Mouse (Mus musculus) embryonic facial prominence, embryonic 13.5 days (tissue): ENCODE data around the gene Ttc39d. TPM values are rescaled to one million over a fixed set of nuclear protein-coding genes. Genes with fewer than 3 reads are reported as not detected.
"Not testable (repeated sequence)": the region's sequence is repeated elsewhere in the genome, so short reads cannot be mapped to it uniquely, and the experiment has no call there.

ENCODE experiments used
- ATAC-seq: fragments of 200-750 bp; cut with Nextera tagmentation; 2 replicates; pipeline ENCODE4 v1.8.0; 2017; ENCODE audit warnings: low read depth; ENCODE audit not compliant: insufficient number of reproducible peaks, insufficient read depth, low FRiP score, low TSS enrichment
- H3K27ac ChIP-seq: fragments of 300-500 bp; sonication (generic); 2 replicates; pipeline ENCODE4 v1.5.1; 2015; ENCODE audit warnings: moderate library complexity, mild to moderate bottlenecking, inconsistent platforms
- H3K27me3 ChIP-seq: fragments of 300-500 bp; sonication (generic); 2 replicates; pipeline ENCODE4 v1.6.1; 2015; ENCODE audit warnings: mild to moderate bottlenecking, inconsistent platforms
- H3K36me3 ChIP-seq: fragments of 300-500 bp; sonication (generic); 2 replicates; pipeline ENCODE4 v1.6.1; 2015; ENCODE audit warnings: mild to moderate bottlenecking, inconsistent platforms
- H3K4me1 ChIP-seq: fragments of 300-500 bp; sonication (generic); 2 replicates; pipeline ENCODE4 v1.6.1; 2015; ENCODE audit warnings: inconsistent platforms
- H3K4me2 ChIP-seq: fragments of 300-500 bp; sonication (generic); 2 replicates; pipeline ENCODE4 v1.6.1; 2015; ENCODE audit warnings: moderate library complexity, mild to moderate bottlenecking, inconsistent platforms
- H3K4me3 ChIP-seq: fragments of 300-500 bp; sonication (generic); 2 replicates; pipeline ENCODE4 v1.5.1; 2015; ENCODE audit warnings: mild to moderate bottlenecking, inconsistent platforms
- H3K9ac ChIP-seq: fragments of 300-500 bp; sonication (generic); 2 replicates; pipeline ENCODE4 v1.6.1; 2015; ENCODE audit warnings: mild to moderate bottlenecking, inconsistent platforms
- H3K9me3 ChIP-seq: fragments of 300-500 bp; sonication (generic); 2 replicates; pipeline ENCODE4 v1.6.1; 2016; ENCODE audit warnings: inconsistent platforms
- WGBS: fragments of 180-500 bp; shearing (Covaris S2); methylation state at CpG from one replicate; pipeline ENCODE4 v1.1.7; 2015; ENCODE audit warnings: mixed read lengths; 5-methylcytosine and 5-hydroxymethylcytosine counted together
- polyA plus RNA-seq: library from polyadenylated mRNA; unstranded; fragments of >200 nt; fragmentation: Nextera tagmentation; extraction: Ambion mirVana; gene quantifications from 2 replicates; pipeline ENCODE4 v1.2.1, GENCODE M21; 2015

Ttc39d gene
- polyA plus RNA-seq, 1 experiment from 2014 or later, result not detected

GRCm38 (mm10) chr17:80171948-80172347 is 35.3 kb upstream of the Ttc39d start:
- Histone ChIP-seq H3K4me1 (peaks cover 16% of the 10 kb centered on the region), H3K36me3 (no peaks in the 10 kb centered on the region), H3K9me3 (no peaks in the 10 kb centered on the region), H3K27me3 (no peaks in the 10 kb centered on the region), H3K4me3 (no peak overlapping the region), H3K4me2 (no peak overlapping the region), H3K9ac (no peak overlapping the region), H3K27ac (no peak overlapping the region)
- 88% methylated on average over 4 of the region's 4 CpGs for WGBS
- ATAC-seq, result no peak

GRCm38 (mm10) chr17:80172761-80173160 is 34.5 kb upstream of the Ttc39d start:
- Histone ChIP-seq H3K27ac (no peak overlapping the region), H3K9me3 (no peaks in the 10 kb centered on the region), H3K4me3 (no peak overlapping the region), H3K9ac (no peak overlapping the region), H3K36me3 (no peaks in the 10 kb centered on the region), H3K4me2 (no peak overlapping the region), H3K4me1 (peaks cover 12% of the 10 kb centered on the region), H3K27me3 (no peaks in the 10 kb centered on the region)
- ATAC-seq, result no peak
- WGBS, result 84% methylated on average over 5 of the region's 5 CpGs

GRCm38 (mm10) chr17:80173708-80174107 is 33.6 kb upstream of the Ttc39d start:
- H3K4me1 ChIP-seq, result peaks cover 2% of the 10 kb centered on the region
- H3K4me2 ChIP-seq, result no peak overlapping the region
- ATAC-seq, result no peak
- WGBS, result 81% methylated on average over 2 of the region's 2 CpGs
- no peak overlapping the region for H3K4me3 ChIP-seq
- H3K9ac ChIP-seq, result no peak overlapping the region
- no peaks in the 10 kb centered on the region for H3K36me3 ChIP-seq
- no peaks in the 10 kb centered on the region for H3K9me3 ChIP-seq
- no peaks in the 10 kb centered on the region for H3K27me3 ChIP-seq
- H3K27ac ChIP-seq, result no peak overlapping the region

GRCm38 (mm10) chr17:80174146-80174545 is 33.1 kb upstream of the Ttc39d start:
- H3K27me3 ChIP-seq, result no peaks in the 10 kb centered on the region
- no peaks in the 10 kb centered on the region for H3K4me1 ChIP-seq
- ATAC-seq, result no peak
- no peak overlapping the region for H3K27ac ChIP-seq
- H3K4me3 ChIP-seq, result no peak overlapping the region
- no peaks in the 10 kb centered on the region for H3K9me3 ChIP-seq
- no peak overlapping the region for H3K9ac ChIP-seq
- WGBS, result 87% methylated on average over 3 of the region's 3 CpGs
- H3K36me3 ChIP-seq, result no peaks in the 10 kb centered on the region
- no peak overlapping the region for H3K4me2 ChIP-seq

GRCm38 (mm10) chr17:80174699-80175385 is 32.4 kb upstream of the Ttc39d start:
- H3K9ac ChIP-seq, result no peak overlapping the region
- WGBS, result 67% methylated on average over 19 of the region's 19 CpGs
- ATAC-seq, result no peak
- no peaks in the 10 kb centered on the region for H3K36me3 ChIP-seq
- H3K4me3 ChIP-seq, result no peak overlapping the region
- H3K27ac ChIP-seq, result no peak overlapping the region
- no peaks in the 10 kb centered on the region for H3K9me3 ChIP-seq
- no peak overlapping the region for H3K4me2 ChIP-seq
- no peaks in the 10 kb centered on the region for H3K27me3 ChIP-seq
- no peaks in the 10 kb centered on the region for H3K4me1 ChIP-seq

- H3K36me3 ChIP-seq, result no peaks in the 10 kb centered on the region
- H3K4me2 ChIP-seq, result no peak overlapping the region
- no peaks in the 10 kb centered on the region for H3K27me3 ChIP-seq
- H3K4me1 ChIP-seq, result no peaks in the 10 kb centered on the region
- WGBS, result 74% methylated on average over 4 of the region's 4 CpGs
- no peak overlapping the region for H3K9ac ChIP-seq
- H3K27ac ChIP-seq, result no peak overlapping the region
- no peak for ATAC-seq
- H3K9me3 ChIP-seq, result no peaks in the 10 kb centered on the region
- no peak overlapping the region for H3K4me3 ChIP-seq
Measured at GRCm38 (mm10) chr17:80175386-80175739, 31.9 kb upstream of the Ttc39d start.

- H3K9me3 ChIP-seq, result no peaks in the 10 kb centered on the region
- no peak overlapping the region for H3K27ac ChIP-seq
- no peak overlapping the region for H3K9ac ChIP-seq
- ATAC-seq, result no peak
- no peak overlapping the region for H3K4me2 ChIP-seq
- WGBS, result 88% methylated on average over 3 of the region's 3 CpGs
- no peaks in the 10 kb centered on the region for H3K4me1 ChIP-seq
- no peak overlapping the region for H3K4me3 ChIP-seq
- H3K36me3 ChIP-seq, result no peaks in the 10 kb centered on the region
- H3K27me3 ChIP-seq, result no peaks in the 10 kb centered on the region
Measured at GRCm38 (mm10) chr17:80175966-80176365, 31.3 kb upstream of the Ttc39d start.

GRCm38 (mm10) chr17:80178846-80179245 is 28.4 kb upstream of the Ttc39d start:
- not testable (repeated sequence) for H3K36me3 ChIP-seq, H3K9me3 ChIP-seq, ATAC-seq, H3K4me1 ChIP-seq, H3K4me2 ChIP-seq, H3K27ac ChIP-seq, H3K27me3 ChIP-seq, H3K4me3 ChIP-seq, H3K9ac ChIP-seq
- 95% methylated on average over 3 of the region's 3 CpGs for WGBS

GRCm38 (mm10) chr17:80179959-80180358 is 27.3 kb upstream of the Ttc39d start:
- ATAC-seq, result peak; percentile 24; the same call in 1 of the 2 replicates

GRCm38 (mm10) chr17:80180468-80180867 is 26.8 kb upstream of the Ttc39d start:
- no peak overlapping the region for H3K4me3 ChIP-seq
- H3K27ac ChIP-seq, result no peak overlapping the region
- no peaks in the 10 kb centered on the region for H3K9me3 ChIP-seq
- no peaks in the 10 kb centered on the region for H3K27me3 ChIP-seq
- no peaks in the 10 kb centered on the region for H3K4me1 ChIP-seq
- no peak overlapping the region for H3K4me2 ChIP-seq
- H3K36me3 ChIP-seq, result no peaks in the 10 kb centered on the region; the same call in 1 of the 2 replicates
- ATAC-seq, result peak; percentile 57; the same call in 1 of the 2 replicates
- H3K9ac ChIP-seq, result no peak overlapping the region

More at GRCm38 (mm10) chr17:80179959-80180358, 27.3 kb upstream of the Ttc39d start:
- WGBS, result 1% methylated on average over 6 of the region's 6 CpGs
- no peak overlapping the region for H3K27ac ChIP-seq
- H3K4me3 ChIP-seq, result no peak overlapping the region
- no peaks in the 10 kb centered on the region for H3K9me3 ChIP-seq
- H3K9ac ChIP-seq, result no peak overlapping the region
- H3K4me2 ChIP-seq, result no peak overlapping the region
- no peaks in the 10 kb centered on the region; the same call in 1 of the 2 replicates for H3K36me3 ChIP-seq
- H3K27me3 ChIP-seq, result no peaks in the 10 kb centered on the region
- H3K4me1 ChIP-seq, result no peaks in the 10 kb centered on the region

- Histone ChIP-seq H3K27ac (no peak overlapping the region), H3K9me3 (0 out of 2 replicates have a peak, but pooled peaks cover 5% of the 10 kb centered on the region), H3K4me1 (no peaks in the 10 kb centered on the region), H3K36me3 (no peaks in the 10 kb centered on the region; the same call in 1 of the 2 replicates), H3K4me3 (no peak overlapping the region), H3K27me3 (no peaks in the 10 kb centered on the region), H3K9ac (no peak overlapping the region), H3K4me2 (no peak overlapping the region)
- WGBS, result 83% methylated on average over 10 of the region's 10 CpGs
- ATAC-seq, result no peak
Measured at GRCm38 (mm10) chr17:80183615-80184014, 23.6 kb upstream of the Ttc39d start.

GRCm38 (mm10) chr17:80193075-80193474 is 14.2 kb upstream of the Ttc39d start:
- H3K9ac ChIP-seq, result no peak overlapping the region
- no peak overlapping the region for H3K4me2 ChIP-seq
- no peaks in the 10 kb centered on the region for H3K27me3 ChIP-seq
- no peak overlapping the region for H3K27ac ChIP-seq
- H3K9me3 ChIP-seq, result no peaks in the 10 kb centered on the region
- H3K4me1 ChIP-seq, result no peaks in the 10 kb centered on the region
- WGBS, result 67% methylated on average over 5 of the region's 5 CpGs
- H3K36me3 ChIP-seq, result peaks cover 33% of the 10 kb centered on the region
- no peak for ATAC-seq
- H3K4me3 ChIP-seq, result no peak overlapping the region
